Mouse (Mus musculus) heart, postnatal 10 days (tissue): ENCODE data around the gene Gm6871. TPM values are rescaled to one million over a fixed set of nuclear protein-coding genes. Genes with fewer than 3 reads are reported as not detected.

Experiments used
- total RNA-seq, 2 experiments: library from RNA; stranded (reverse); gene quantifications; 2 replicates each; pipeline ENCODE4 v1.2.3; 2021

Gene Gm6871
- total RNA-seq, 2 experiments from 2014 or later: not detected

Other genes starting within 250 kb of the Gm6871 start
- 10 to 100 TPM; 10.2 to 12.4 TPM for gene AI987944, start 180.3 kb downstream of the Gm6871 start, total RNA-seq
- under 1 TPM; 0.10 to 0.20 TPM for gene Vmn2r57, start 125.0 kb downstream of the Gm6871 start, total RNA-seq
- gene Gm20449, start 74.2 kb downstream of the Gm6871 start, total RNA-seq: under 1 TPM; 0.07 to 0.17 TPM
- gene AW146154, start 73.8 kb downstream of the Gm6871 start, total RNA-seq: 1 to 10 TPM; 6.7 to 7.5 TPM
- 10 to 100 TPM; 10.0 to 10.6 TPM for gene 2610021A01Rik, start 25.6 kb upstream of the Gm6871 start, total RNA-seq
- gene Zfp788, start 59.5 kb upstream of the Gm6871 start, total RNA-seq: 10 to 100 TPM in 1 of 2 experiments, 1 to 10 TPM in 1; 9.6 to 10.5 TPM